Mouse (Mus musculus): ENCODE measurements around the gene Trmt13. TPM values are rescaled to one million over a fixed set of nuclear protein-coding genes. Genes with fewer than 3 reads are reported as not detected.

Gene Trmt13
- total RNA-seq, 1 experiment: 22.8 TPM

- DNase-seq (ENCODE audit: low read depth, low spot score): peak; percentile 96
- Histone ChIP-seq H3K36me3 (ENCODE audit: control insufficient read depth, insufficient read depth, low read length, poor library complexity, severe bottlenecking) (peaks cover 7% of the 10 kb centered on the region), H3K27ac (ENCODE audit: insufficient read depth, low read depth, low read length, poor library complexity, severe bottlenecking) (peak within 1 kb of the TSS; percentile 71), H3K9ac (ENCODE audit: insufficient read depth, low read depth, low read length, poor library complexity, severe bottlenecking) (peak within 1 kb of the TSS; percentile 95), H3K4me3 (ENCODE audit: insufficient read depth in 1 of 2, low read depth in 1 of 2, low read length in 2 of 2, poor library complexity in 1 of 2, severe bottlenecking in 1 of 2) (peak within 1 kb of the TSS; percentile 94 to 98), H3K9me3 (ENCODE audit: control insufficient read depth, insufficient read depth, low read depth, low read length) (no peaks in the 10 kb centered on the region), H3K4me1 (ENCODE audit: control insufficient read depth in 2 of 2, insufficient read depth in 2 of 2, low read length in 2 of 2, poor library complexity in 1 of 2) (peaks cover 0 to 2% of the 10 kb centered on the region in 2 experiments; a peak in 2 of 4 replicates)
- TF ChIP-seq HCFC1 (IDR thresholded peaks at IDR 0.05; ENCODE audit: borderline replicate concordance, insufficient read depth, low read length) (peak; percentile 85; the same call in 1 of the 2 replicates), ZNF384 (IDR thresholded peaks at IDR 0.05; ENCODE audit: low read depth, low read length) (no peak), CHD2 (IDR thresholded peaks at IDR 0.05; ENCODE audit: low read depth, low read length) (no peak)
- in situ Hi-C loops (cut with MboI; ENCODE audit: low sequenced_read_pairs in 2 of 2, unreplicated experiment in 2 of 2): no loop called here
Observed at GRCm38 (mm10) chr3:116594728-116595602, 19.4 kb downstream of the Trmt13 start, which contains the start of gene Sass6. Gene Sass6 (plus strand): TSS chr3:116594982.

- in situ Hi-C loops (cut with MboI; ENCODE audit: low sequenced_read_pairs in 2 of 2, unreplicated experiment in 2 of 2): no loop called here
- peaks cover 12% of the 10 kb centered on the region for H3K36me3 ChIP-seq (ENCODE audit: control insufficient read depth, insufficient read depth, low read length, poor library complexity, severe bottlenecking)
- peak; percentile 24 for DNase-seq (ENCODE audit: low read depth, low spot score)
- peak overlapping the region; percentile 69 for H3K27ac ChIP-seq (ENCODE audit: insufficient read depth, low read depth, low read length, poor library complexity, severe bottlenecking)
- H3K9ac ChIP-seq (ENCODE audit: insufficient read depth, low read depth, low read length, poor library complexity, severe bottlenecking): peak overlapping the region; percentile 95
- peak overlapping the region; percentile 94 to 98 for H3K4me3 ChIP-seq (ENCODE audit: insufficient read depth in 1 of 2, low read depth in 1 of 2, low read length in 2 of 2, poor library complexity in 1 of 2, severe bottlenecking in 1 of 2)
- H3K4me1 ChIP-seq (ENCODE audit: control insufficient read depth in 2 of 2, insufficient read depth in 2 of 2, low read length in 2 of 2, poor library complexity in 1 of 2): peaks cover 0 to 2% of the 10 kb centered on the region in 2 experiments; a peak in 2 of 4 replicates
- no peaks in the 10 kb centered on the region for H3K9me3 ChIP-seq (ENCODE audit: control insufficient read depth, insufficient read depth, low read depth, low read length)
- no peak for TF ChIP-seq CHD2 (IDR thresholded peaks at IDR 0.05; ENCODE audit: low read depth, low read length)
- TF ChIP-seq MAFK (IDR thresholded peaks at IDR 0.05; ENCODE audit: insufficient read depth, low read depth, low read length): no peak
- no peak for TF ChIP-seq ZNF384 (IDR thresholded peaks at IDR 0.05; ENCODE audit: low read depth, low read length)
- TF ChIP-seq HCFC1 (IDR thresholded peaks at IDR 0.05; ENCODE audit: borderline replicate concordance, insufficient read depth, low read length): no peak
- TF ChIP-seq ZC3H11A (IDR thresholded peaks at IDR 0.05; ENCODE audit: borderline replicate concordance, low read depth, low read length): no peak
Observed at GRCm38 (mm10) chr3:116594076-116594727, 20.2 kb downstream of the Trmt13 start.

- Histone ChIP-seq H3K27ac (ENCODE audit: insufficient read depth, low read depth, low read length, poor library complexity, severe bottlenecking) (no peak overlapping the region), H3K9me3 (ENCODE audit: control insufficient read depth, insufficient read depth, low read depth, low read length) (no peaks in the 10 kb centered on the region), H3K9ac (ENCODE audit: insufficient read depth, low read depth, low read length, poor library complexity, severe bottlenecking) (no peak overlapping the region), H3K4me1 (ENCODE audit: control insufficient read depth in 2 of 2, insufficient read depth in 2 of 2, low read length in 2 of 2, poor library complexity in 1 of 2) (peaks cover 0 to 1% of the 10 kb centered on the region in 2 experiments; a peak in 1 of 4 replicates), H3K4me3 (ENCODE audit: insufficient read depth in 1 of 2, low read depth in 1 of 2, low read length in 2 of 2, poor library complexity in 1 of 2, severe bottlenecking in 1 of 2) (no peak overlapping the region), H3K36me3 (ENCODE audit: control insufficient read depth, insufficient read depth, low read length, poor library complexity, severe bottlenecking) (peaks cover 20% of the 10 kb centered on the region)
- TF ChIP-seq CHD2 (IDR thresholded peaks at IDR 0.05; ENCODE audit: low read depth, low read length) (no peak), MAFK (IDR thresholded peaks at IDR 0.05; ENCODE audit: insufficient read depth, low read depth, low read length) (no peak), HCFC1 (IDR thresholded peaks at IDR 0.05; ENCODE audit: borderline replicate concordance, insufficient read depth, low read length) (no peak), ZC3H11A (IDR thresholded peaks at IDR 0.05; ENCODE audit: borderline replicate concordance, low read depth, low read length) (no peak), ZNF384 (IDR thresholded peaks at IDR 0.05; ENCODE audit: low read depth, low read length) (no peak)
- DNase-seq (ENCODE audit: low read depth, low spot score): no peak
- in situ Hi-C loops (cut with MboI; ENCODE audit: low sequenced_read_pairs in 2 of 2, unreplicated experiment in 2 of 2): no loop called here
Observed at GRCm38 (mm10) chr3:116582201-116582600, 32.2 kb downstream of the Trmt13 start.

GRCm38 (mm10) chr3:116577286-116577685, 37.1 kb downstream of the Trmt13 start:
- in situ Hi-C loops (cut with MboI; ENCODE audit: low sequenced_read_pairs in 2 of 2, unreplicated experiment in 2 of 2): no loop called here
- TF ChIP-seq ZNF384 (IDR thresholded peaks at IDR 0.05; ENCODE audit: low read depth, low read length) (no peak), CHD2 (IDR thresholded peaks at IDR 0.05; ENCODE audit: low read depth, low read length) (no peak), MAFK (IDR thresholded peaks at IDR 0.05; ENCODE audit: insufficient read depth, low read depth, low read length) (no peak), ZC3H11A (IDR thresholded peaks at IDR 0.05; ENCODE audit: borderline replicate concordance, low read depth, low read length) (no peak), HCFC1 (IDR thresholded peaks at IDR 0.05; ENCODE audit: borderline replicate concordance, insufficient read depth, low read length) (no peak)
- DNase-seq (ENCODE audit: low read depth, low spot score): peak; percentile 20
- H3K9me3 ChIP-seq (ENCODE audit: control insufficient read depth, insufficient read depth, low read depth, low read length): no peaks in the 10 kb centered on the region
- H3K27ac ChIP-seq (ENCODE audit: insufficient read depth, low read depth, low read length, poor library complexity, severe bottlenecking): no peak overlapping the region
- no peak overlapping the region for H3K4me3 ChIP-seq (ENCODE audit: insufficient read depth in 1 of 2, low read depth in 1 of 2, low read length in 2 of 2, poor library complexity in 1 of 2, severe bottlenecking in 1 of 2)
- H3K36me3 ChIP-seq (ENCODE audit: control insufficient read depth, insufficient read depth, low read length, poor library complexity, severe bottlenecking): peaks cover 7% of the 10 kb centered on the region
- H3K4me1 ChIP-seq (ENCODE audit: control insufficient read depth in 2 of 2, insufficient read depth in 2 of 2, low read length in 2 of 2, poor library complexity in 1 of 2): peaks cover 0 to 1% of the 10 kb centered on the region in 2 experiments; a peak in 1 of 4 replicates
- H3K9ac ChIP-seq (ENCODE audit: insufficient read depth, low read depth, low read length, poor library complexity, severe bottlenecking): no peak overlapping the region

Measured in ES-E14 (cell line).